Mouse (Mus musculus): ENCODE results near the gene Gatb. TPM values are rescaled to one million over a fixed set of nuclear protein-coding genes. Genes with fewer than 3 reads are reported as not detected.

Gatb gene
- total RNA-seq, 2 experiments from 2014 or later: 19.7 to 21.2 TPM

DNA sequence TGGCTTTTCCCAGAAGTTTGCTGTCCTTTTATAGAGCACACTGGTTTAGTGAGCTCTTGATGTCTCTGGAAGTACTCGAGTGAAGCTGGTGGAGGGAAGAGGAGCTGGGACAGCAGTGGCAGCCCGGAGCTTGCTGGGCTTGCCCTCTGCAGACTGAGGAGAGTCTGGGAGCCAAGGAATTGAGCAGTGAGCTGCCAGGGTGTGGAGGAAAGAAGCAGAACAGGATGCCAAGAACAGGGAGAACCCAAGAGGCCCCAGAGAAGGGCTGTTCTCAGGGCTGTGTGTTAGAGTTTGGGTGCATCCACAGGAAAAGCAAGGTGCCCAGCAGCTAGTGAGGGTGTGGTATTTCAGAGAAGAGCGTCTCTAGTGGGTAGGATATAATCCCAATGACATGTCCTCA is 67.8 kb downstream of the Gatb start:
- no peak for DNase-seq (ENCODE audit: low spot score in 2 of 2)
- intact Hi-C loops (cut with DNase I): no loop called here

DNA sequence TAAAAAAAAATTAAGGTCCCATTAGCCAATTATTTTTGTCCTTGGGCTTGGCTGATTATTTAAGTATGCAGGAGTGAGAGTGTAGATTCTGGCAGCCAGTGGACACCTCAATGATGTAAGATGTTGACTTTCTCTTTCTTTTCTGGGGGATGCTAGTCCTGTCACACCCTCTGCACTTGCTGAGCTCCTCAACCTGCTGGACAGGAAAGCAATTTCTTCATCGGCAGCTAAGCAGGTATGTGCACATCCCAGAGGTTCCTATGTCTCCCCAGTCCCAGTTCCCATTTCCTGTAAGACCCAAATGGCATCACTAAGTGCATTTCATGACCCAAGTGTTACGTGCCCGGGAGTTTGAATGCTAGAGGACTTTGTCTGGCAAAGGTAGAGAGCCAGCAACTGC is 70.9 kb downstream of the Gatb start:
- intact Hi-C loops (cut with DNase I): no loop called here
- DNase-seq (ENCODE audit: low spot score in 2 of 2): no peak

DNA sequence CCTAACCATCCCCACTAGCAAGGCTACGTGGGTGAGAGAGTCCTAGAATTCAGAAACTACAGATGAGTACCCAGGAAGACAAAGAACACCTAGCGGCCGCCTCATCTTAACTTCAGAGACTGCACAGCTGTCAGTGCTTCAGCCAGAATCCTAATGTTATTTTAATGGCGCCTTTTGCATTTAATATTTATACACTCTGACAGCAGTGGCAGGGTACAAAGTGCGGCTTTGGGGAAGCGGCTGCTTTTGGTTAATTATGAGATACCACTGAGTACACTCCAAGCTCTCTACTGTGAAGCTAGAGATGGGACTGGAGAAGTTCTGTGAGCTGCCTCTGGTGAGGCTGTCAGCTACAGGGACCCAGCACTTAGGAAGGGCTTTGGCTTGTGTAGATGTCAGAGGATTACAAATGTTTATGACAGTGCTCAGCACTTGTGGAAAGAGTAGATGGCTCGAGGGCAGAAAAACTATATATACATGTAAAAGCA is 71.6 kb downstream of the Gatb start:
- no peak for DNase-seq (ENCODE audit: low spot score in 2 of 2)
- intact Hi-C loops (cut with DNase I): no loop called here

DNA sequence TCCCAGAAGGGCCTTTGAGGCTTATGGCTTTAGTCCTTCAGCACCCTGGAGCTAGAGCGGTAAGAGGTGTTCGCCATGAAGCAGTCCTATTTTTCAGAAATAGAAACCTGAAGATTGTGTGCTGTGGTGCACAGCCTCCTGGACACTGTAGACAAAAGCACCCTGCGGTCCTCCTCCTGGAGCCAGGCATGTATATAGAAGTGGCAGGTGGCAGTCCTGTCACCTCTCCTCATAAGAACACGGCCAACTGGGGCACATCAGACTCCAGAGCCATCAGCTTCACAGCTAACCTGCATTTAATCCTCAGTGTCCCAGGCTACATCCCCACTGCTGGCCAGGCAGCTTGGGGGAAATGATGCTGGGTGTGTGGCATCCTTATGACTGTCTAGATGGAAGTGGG is 75.3 kb downstream of the Gatb start:
- intact Hi-C loops (cut with DNase I): no loop called here
- DNase-seq (ENCODE audit: low spot score in 2 of 2): no peak

DNA sequence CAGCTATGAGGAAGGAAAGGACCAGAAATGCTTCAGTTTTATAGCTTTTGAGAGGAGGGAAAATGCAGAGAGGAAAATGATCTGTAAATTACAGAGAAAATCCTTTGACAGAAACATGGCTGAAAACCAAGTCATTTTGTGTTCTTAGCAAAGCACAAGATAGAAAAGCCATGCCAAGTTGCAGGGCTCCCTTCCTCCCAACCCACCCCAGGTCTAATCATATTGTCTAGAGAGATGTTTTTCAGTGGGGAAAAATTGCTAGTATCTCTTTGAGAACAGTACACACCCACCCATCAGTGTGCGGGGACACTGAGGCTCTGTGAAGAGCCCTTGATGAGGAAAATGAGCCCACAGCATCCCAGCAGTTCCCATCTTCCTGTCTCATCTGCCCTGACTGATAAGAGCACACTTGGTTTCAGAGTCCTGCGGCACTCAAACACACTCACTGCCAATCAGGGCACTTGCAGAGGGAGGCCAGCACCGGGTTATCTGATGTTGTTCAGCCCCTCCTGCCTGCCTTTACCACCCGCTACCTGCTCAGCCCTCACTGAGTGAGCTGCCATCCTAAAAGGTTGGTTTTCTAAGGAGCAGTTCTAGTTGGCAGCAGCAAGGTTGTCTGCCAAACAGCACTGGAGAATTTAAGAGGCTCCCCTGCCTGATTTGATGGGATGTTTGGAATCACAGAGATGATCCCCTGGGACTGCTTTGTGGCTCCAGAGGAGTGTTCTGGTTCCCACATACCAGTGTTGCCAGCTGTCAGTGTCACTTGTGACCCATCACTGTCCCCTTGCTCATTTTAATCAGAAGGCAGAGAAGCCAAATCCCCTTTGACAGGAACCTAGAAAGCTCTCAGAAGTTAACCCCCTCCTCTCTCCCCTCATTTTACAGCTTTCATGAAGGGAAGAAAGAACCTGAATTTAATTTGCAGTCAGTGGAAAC is 79.1 kb downstream of the Gatb start:
- intact Hi-C loops (cut with DNase I): no loop called here
- DNase-seq (ENCODE audit: low spot score in 2 of 2): no peak

DNA sequence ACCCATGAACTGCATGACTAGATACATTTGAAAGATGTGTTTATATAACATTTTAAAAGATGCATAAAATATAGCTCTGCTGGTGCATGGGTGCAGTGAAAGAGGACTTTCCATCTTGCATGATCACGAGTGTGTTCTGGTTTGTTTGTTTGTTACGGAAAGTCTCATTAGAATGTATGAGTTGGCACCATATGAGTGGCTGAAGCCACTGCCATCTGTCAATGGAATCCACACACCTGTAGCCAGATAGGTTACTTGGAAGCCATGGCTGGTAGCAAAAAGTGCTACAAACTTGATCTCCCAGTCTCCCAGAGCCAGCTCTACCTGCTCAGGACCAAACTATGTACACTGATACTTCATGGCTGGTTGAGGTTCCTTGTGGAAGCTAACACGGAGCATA is 81.6 kb downstream of the Gatb start:
- DNase-seq (ENCODE audit: low spot score in 2 of 2): no peak
- intact Hi-C loops (cut with DNase I): no loop called here

DNA sequence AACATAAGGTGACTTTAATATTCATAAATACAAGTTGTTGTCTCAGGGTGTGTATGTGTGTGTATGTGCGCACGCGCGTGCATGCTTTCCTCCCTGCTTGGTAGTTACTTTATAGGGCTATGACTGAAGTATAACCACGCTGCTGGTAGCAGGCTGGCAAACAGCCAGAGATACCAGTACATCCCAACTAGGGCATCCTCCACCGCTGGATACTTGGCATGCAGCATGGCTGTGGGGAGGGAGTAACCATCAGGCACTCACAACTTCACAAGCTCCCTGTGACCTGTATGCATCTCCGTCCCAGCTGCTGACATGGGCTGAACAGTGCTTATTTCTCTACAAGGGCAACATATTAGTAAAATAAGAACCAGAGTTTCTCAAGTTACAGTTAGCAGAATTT is 85.8 kb downstream of the Gatb start:
- no peak for DNase-seq (ENCODE audit: low spot score in 2 of 2)
- intact Hi-C loops (cut with DNase I): loop anchor here (10.0 kb wide), 1 partner anchor 345 kb away; no protein-coding TSS in a partner anchor

DNA sequence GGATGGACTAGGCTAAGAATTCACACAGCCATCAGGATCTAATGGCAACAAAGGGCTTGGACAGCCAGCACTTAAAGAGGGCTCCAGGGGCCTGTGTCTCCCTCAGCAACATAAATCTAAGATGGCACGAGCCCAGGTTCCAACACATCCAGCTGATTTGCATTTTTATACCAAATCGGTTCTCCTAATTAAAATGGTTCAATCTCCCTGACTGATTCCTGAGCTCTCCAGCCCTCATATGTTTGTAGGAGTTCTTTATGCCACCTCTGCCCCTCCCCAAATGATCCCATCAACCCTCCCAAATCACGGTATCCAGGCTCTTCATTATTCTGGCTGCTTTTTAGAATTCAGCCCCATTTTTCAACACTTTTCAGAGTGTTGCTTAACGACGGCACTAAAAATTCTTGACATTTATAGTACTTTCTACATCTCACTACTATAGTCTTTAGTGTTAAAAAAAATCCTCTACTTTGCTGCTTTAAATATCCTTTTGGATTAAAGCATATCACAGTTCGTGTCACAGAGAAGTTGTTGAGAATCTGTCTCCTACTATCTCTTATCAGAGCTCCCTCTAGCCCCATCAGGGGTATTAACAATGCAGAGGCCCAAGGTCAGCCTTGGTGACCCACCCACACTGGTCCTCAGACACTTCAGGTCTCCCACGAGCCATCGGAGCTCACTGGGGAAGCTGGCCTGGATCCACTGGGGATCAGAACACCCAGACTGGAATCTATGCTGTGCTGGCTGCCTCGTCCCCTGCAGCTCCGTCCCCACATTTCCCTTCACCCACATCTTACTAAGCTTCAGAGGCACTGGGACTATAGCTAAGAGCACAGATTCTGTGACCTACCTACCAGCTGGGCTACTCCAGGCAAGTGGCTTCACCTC is 88.3 kb downstream of the Gatb start:
- DNase-seq (ENCODE audit: low spot score in 2 of 2): peak in 1 of 2 experiments; percentile 68
- intact Hi-C loops (cut with DNase I): loop anchor here (10.0 kb wide), 1 partner anchor 347 kb away; no protein-coding TSS in a partner anchor

DNA sequence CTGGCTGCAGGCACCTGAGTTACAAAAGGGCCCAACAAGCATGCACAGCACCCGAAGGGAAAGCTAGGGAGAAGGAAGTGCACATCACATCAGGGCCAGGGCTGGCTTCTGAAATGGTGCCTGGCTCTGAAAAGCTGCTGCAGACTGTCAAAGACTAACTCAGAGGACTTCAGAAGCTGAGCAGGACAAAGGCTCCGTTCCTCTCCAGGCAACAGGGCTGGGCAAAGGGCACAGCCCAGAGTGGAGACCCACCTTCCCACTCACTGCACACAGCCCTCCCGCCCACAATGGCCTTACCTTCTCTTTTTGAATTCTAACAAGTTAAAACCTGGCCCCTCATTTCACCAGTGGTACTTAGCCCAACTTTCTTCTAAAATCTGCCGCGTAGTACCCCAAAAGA is 89.9 kb downstream of the Gatb start:
- no peak for DNase-seq (ENCODE audit: low spot score in 2 of 2)
- intact Hi-C loops (cut with DNase I): loop anchor here (10.0 kb wide), 1 partner anchor 349 kb away; no protein-coding TSS in a partner anchor

DNA sequence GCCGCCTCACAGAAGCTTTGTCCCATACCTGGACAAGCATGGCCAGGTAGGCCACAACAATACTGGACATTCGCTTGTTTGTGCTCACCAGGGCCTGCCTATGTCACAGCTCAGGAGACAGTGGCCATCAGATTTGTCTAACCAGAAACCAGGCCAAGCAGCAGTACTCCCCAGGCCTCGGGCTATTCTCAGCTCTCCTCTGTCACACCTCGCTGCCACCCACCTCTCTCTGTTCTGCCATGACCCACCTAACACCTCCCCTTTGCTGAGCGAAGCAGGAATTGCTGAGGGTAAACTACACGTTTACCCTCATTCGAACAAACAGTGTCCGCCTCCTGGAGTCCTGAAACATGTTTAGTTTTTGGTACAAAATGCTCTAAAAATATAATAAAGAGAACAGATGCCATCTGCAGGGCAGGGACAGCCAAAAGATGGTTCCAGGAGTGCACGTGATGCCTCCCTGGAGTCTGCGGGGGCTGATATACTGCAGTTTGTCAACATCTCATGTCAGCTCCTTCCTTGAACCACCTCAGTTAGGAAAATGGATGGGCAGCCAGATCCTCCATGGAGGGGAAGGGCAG is 90.8 kb downstream of the Gatb start:
- peak; percentile 72 to 92 for DNase-seq (ENCODE audit: low spot score in 2 of 2)
- intact Hi-C loops (cut with DNase I): loop anchor here (5.0 to 10.0 kb wide), 2 partner anchors 72 to 350 kb away; no protein-coding TSS in a partner anchor

DNA sequence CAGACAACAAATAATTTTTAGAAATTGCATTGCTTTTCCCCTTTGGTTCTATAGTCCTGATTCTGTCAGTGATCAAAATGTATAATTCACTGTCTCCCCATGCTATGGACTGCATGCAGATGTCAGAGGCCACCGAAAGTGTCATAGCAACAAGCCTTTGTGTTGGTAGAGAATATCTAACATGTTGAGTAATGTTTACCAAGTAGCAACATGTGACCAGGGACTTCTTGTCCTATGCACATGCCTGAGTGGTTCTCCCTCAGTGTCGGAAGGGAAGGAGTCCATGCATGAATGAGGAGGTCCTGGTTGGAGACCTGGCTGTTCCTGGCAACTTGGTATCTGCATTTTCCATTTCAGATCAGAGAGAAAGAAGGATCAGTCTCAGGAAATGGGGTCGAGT is 92.2 kb downstream of the Gatb start:
- intact Hi-C loops (cut with DNase I): loop anchor here (5.0 to 10.0 kb wide), 2 partner anchors 74 to 351 kb away; no protein-coding TSS in a partner anchor
- DNase-seq (ENCODE audit: low spot score in 2 of 2): no peak

DNA sequence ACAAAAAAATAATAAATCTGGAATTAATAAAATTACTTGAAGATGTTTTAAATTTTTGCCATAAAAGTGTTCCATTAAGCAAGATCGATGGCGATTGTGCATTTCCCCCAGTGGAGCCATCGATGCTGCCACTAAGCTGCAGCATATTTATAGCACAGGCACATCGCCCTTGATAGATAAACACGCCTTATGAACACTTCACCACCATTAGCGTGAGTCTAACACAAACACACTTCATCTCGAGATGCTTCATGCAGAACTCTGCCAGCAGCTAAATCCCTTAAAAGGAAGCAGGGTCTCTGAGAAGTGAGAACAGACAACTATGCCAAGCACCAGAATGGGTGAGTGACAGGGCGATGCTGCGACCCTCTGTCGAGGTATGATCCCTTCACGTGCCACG is 92.8 kb downstream of the Gatb start:
- intact Hi-C loops (cut with DNase I): loop anchor here (5.0 to 10.0 kb wide), 2 partner anchors 74 to 352 kb away; no protein-coding TSS in a partner anchor
- no peak for DNase-seq (ENCODE audit: low spot score in 2 of 2)

DNA sequence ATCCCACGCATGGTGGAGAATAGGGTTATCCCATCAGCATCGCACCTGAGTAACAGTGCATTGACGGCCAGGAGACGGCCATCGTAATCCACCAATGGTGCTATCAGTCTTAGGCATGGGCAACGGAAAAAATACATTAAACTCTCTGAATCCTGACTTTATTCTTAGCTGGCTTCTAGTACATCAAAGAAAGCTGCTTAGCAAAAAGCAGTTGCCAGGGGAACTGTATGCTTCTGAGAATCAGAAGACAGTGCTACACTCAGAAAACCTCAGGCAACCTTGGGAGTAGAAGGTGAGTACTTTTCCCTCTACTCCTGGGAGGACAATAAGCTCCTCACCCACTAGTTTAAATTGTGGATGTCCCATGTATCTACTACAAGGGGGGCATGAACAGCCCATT is 93.8 kb downstream of the Gatb start:
- peak; percentile 51 to 61 for DNase-seq (ENCODE audit: low spot score in 2 of 2)
- intact Hi-C loops (cut with DNase I): loop anchor here (5.0 to 10.0 kb wide), 2 partner anchors 75 to 353 kb away; no protein-coding TSS in a partner anchor

DNA sequence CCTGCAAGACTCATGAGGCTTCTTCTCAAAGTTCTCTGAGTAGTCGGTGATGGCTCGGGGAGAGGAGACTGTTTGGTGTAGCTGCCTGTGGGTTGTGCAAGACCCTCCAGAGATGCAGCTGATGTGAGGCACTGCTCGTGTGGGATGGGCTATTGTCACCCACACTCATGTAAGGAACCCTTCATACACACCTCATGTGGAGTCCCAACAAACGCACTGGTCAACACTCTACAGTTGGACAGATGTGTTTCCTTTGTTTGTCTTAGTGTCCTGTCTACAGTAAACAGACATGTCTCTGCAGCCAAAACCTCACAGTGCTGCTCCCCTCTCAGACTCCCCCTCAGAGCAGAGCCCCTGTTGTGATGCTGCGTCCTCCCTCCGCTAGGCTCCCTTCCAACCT is 95.9 kb downstream of the Gatb start:
- no peak for DNase-seq (ENCODE audit: low spot score in 2 of 2)
- intact Hi-C loops (cut with DNase I): loop anchor here (5.0 to 10.0 kb wide), 2 partner anchors 78 to 355 kb away; no protein-coding TSS in a partner anchor

DNA sequence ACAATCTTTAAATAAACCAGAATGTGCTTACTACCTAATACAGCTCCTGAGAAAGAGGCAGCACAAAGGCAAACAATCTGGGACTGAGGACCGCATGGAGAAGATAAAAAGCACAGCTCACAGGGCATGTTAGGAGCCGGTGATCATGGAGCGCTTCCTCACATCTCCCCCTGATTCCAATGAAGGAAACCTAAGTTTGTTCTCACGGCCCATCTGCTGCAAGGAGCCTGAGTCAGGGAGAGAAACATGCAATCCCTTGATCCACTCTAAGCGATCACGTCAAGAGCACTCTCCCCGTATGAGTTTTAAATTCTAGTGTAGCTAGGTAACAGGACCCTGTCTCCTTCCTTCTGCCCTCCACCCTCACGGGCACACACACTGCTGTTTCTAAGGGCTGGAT is 103.2 kb downstream of the Gatb start:
- DNase-seq (ENCODE audit: low spot score in 2 of 2): peak in 1 of 2 experiments; percentile 57
- intact Hi-C loops (cut with DNase I): no loop called here

DNA sequence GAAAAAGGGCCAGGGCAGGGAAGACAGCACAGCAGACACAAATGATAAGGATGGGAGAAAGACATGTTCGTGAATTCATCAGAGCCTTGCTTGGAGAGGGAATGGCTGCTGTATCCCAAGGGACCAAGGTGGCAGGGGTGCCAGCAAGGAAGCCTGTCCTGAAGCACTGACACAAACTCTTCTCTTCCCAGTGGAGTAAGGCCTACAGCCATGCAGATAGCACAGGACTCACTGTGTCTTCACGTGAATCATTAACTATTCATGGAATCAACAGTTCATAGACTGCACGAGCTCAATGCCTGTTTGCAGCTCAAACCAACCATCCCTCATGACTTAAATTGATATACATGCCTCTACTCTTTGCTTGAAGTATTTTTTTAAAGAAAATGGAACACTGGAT is 104.0 kb downstream of the Gatb start:
- intact Hi-C loops (cut with DNase I): no loop called here
- DNase-seq (ENCODE audit: low spot score in 2 of 2): no peak

DNA sequence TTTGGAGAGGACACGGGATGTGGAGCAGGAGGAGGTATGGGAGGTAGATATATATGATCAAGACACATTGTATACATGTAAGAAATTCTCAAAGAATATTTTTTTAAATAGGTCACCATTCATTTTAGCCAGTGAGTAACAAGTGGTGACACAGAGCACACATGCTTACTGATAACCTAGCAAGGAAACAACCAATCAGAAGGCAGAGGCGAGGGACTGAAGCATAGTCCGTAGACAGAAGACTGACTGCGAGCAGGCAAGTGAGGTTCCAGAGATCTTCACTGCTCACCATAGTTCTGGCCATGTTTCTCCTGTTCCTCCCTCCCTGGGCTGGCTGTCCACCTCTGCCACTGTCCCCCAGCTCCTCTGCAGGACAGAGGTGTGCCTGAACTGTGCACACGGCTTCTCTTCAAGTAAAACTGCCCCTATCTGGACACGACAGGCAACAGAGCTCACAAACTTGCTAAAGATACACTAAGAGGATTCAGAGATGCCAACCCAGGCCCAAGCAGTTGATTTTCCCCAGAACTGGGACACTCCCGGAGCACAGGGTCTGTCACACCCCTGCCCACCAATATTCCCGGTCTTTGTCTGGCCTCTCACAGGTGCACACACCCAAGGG is 105.5 kb downstream of the Gatb start:
- no peak for DNase-seq (ENCODE audit: low spot score in 2 of 2)
- intact Hi-C loops (cut with DNase I): no loop called here

DNA sequence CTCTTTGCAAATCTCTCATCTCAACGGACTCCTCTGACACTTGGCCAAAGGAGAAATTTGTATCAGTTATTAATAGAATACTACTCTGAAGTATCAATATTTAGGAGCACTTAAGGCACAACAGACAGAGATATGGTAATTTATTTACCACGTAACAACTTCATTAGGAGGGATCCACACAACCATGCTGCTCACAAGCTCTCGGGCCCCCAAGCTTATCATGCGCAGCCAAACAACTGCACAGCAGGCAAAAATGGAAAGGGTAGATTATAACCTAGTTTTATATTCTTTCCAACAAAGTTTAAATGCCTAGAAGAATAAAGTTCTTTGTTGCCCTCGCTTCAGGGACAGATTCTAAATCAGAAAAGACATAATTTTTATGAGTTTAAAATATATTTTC is 106.0 kb downstream of the Gatb start:
- intact Hi-C loops (cut with DNase I): no loop called here
- no peak for DNase-seq (ENCODE audit: low spot score in 2 of 2)

DNA sequence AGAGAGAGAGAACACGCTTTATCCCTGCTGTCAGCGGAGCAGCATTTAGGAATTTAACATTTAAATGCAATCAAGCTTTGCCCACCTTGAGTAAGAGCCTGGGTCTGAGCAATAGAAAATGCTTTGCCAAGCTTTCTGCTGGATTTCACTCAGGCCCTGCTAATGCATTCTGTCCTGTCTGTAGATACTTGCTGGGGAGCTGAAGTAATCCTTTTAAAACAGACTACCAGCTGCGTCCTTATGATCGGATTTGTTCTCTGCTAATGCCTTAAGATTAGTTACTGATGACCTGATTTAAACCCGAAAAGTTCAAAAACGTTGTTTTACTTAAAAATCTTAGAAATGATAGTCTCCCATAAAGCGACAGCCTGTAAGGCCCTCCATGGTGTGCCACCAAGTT is 107.2 kb downstream of the Gatb start:
- intact Hi-C loops (cut with DNase I): no loop called here
- DNase-seq (ENCODE audit: low spot score in 2 of 2): no peak

Measured in left cerebral cortex, postnatal 14 days (tissue).